Mouse (Mus musculus) gonadal fat pad, adult 2 months (tissue): ENCODE results near the gene Emc8. TPM values are rescaled to one million over a fixed set of nuclear protein-coding genes. Genes with fewer than 3 reads are reported as not detected.
"Not testable (repeated sequence)": the region's sequence is repeated elsewhere in the genome, so short reads cannot be mapped to it uniquely, and the experiment has no call there.

Experiments used
- DNase-seq: peaks from one replicate; pipeline ENCODE4 v3.0.0-alpha.2; 2012; ENCODE audit warnings: low read depth
- polyA plus RNA-seq: library from polyadenylated mRNA; depleted of rRNA; stranded (reverse); fragments of >200 nt; gene quantifications from 2 replicates; pipeline ENCODE4 v1.2.3, GENCODE M21; 2012

The Emc8 gene
- polyA plus RNA-seq, 1 experiment: 121 TPM

- no peak for DNase-seq
Observed at GRCm38 (mm10) chr8:120685591-120685990, 17.2 kb upstream of the Emc8 start.

DNA sequence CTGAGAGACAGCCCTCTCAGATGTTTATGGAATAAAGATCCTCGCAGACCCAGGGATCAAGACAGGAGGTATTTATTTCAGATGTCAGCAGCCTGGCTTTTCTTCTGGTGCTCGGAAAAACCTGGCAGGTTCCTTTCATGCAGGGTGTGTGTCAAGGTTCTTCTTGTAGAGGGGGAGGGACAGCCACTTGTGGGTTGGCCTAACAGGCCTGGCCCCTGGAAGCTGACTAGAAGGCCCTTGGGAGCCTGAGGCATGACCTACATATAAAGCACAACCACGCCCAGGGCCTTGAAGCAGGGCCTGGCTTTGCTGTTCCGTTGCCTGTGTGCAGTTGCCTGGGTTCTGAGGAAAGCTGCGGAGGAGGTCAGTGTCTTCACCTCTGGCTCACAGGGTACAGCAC lies 16.7 kb upstream of the Emc8 start:
- DNase-seq: no peak

DNA sequence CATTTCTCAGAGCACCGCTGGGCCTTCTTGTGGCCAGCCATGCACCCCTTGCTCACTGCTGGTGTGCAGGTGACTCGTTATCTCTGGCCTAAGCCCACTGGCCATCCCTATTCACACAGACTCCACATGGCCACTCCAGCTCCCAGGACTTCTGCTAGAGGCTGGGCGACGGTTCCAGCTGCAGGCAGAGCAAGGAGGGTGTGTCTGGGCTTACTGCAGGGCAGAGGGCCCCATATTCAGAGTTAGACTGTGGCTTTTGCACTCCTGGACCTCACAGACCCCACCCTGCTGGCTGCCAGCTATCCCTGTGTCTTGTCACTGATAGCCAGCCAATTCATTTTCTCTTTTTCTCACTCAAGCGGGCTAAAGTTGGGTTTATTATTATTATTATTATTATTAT lies 15.7 kb upstream of the Emc8 start:
- DNase-seq: no peak

GRCm38 (mm10) chr8:120683602-120684001 lies 15.2 kb upstream of the Emc8 start:
- no peak for DNase-seq

- DNase-seq: no peak
Observed at GRCm38 (mm10) chr8:120681113-120681512, 12.7 kb upstream of the Emc8 start.

DNA sequence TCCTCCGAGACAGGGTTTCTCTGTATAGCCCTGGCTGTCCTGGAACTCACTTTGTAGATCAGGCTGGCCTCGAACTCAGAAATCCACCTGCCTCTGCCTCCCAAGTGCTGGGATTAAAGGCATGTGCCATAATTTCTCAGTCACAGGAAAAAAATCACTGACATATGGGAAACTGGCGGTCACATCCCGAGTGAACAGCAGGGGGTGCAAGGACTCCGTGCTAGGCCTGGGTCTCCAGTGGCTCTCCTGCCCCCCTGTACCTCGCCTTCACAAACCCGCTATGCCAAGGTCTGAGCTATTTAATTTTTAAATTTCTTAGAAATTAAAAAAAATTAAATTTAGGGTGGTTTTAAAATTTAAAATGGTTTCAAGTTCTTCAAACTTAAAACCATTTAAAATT lies 12.0 kb upstream of the Emc8 start:
- DNase-seq: not testable (repeated sequence)

DNA sequence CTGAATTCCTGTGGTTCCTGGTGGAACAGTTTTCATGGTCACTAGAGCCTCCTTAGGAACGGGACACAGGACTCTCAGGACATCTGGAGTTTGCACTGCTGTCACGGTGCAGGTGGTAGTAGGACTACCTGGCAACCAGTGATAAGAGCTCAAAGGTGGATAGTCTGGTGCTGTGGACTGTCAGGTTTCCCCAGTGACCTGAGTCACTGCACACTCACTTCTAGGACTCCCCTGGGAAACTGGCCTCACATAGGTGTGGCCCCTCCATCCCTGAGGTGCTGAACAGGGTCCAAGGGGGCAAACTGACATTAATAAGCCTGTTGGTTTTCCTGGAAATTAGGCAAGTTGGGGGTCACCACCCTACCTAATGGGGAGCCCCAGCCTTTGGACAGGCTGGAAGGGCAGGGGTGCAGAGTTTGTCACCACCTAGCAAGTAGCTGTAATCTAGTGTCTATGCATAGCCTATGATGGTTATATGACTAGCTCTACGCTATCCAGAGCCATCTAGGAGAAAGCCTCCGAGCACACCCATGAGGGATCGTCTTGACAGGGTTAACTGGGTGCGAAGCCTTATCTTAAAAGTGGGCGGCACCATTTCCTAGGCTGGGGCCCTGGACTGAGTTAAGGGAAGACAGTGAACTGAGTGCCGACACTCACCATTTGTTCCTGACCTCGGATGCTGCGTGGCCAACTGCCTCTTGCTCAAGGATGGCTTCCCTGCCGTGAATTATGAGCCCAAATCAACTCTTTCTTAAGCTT lies 11.4 kb upstream of the Emc8 start:
- no peak for DNase-seq

DNA sequence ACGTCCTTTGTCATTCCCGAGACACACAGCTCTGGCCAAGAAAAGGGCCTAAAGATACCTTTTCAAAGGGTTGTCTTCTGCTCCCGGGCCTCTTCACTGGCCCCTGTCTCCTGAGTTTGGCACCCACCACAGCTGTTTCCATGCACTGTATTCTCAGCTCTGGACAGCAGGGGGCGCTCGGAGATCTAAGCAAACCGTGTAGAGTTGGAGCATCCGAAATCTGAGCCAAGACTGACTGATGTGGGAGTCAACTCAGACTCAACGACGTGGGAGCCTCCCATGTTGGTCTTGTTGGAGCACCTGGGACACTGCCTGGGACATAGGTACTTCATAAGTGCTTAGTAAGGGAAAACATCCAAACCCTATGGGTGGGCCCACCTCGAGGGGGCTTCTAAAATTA lies 10.1 kb upstream of the Emc8 start:
- no peak for DNase-seq

GRCm38 (mm10) chr8:120675718-120676117 lies 7.3 kb upstream of the Emc8 start:
- DNase-seq: no peak

GRCm38 (mm10) chr8:120673298-120673697 lies 4.9 kb upstream of the Emc8 start:
- DNase-seq: no peak

DNA sequence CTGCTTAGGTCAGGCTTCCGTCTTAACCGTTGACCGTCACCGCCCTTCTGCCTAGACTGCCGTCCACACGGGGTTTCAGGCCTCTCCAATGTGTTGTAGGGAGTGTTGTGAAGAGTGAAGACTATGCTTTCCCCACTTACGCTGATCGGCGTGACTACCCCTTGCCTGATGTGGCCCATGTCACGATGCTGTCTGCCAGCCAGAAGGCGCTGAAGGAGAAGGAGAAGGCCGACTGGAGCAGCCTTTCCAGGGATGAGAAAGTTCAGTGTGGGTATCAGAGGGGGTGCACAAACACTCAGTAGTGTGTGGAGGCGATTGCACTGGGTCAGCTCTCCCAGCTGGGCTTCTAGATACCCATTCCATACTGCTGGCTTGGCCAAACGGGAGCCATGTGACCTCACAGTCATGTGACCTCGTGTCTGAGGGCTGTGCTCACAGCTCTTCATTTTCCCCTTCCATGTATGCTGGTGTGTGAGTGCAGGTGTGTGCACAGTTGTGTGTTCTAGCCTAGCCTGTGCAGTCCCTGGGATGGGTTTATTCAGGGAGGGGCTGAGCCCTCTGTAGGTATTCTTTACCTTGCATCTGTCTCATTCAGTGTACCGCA lies 4.4 kb upstream of the Emc8 start:
- no peak for DNase-seq

GRCm38 (mm10) chr8:120671775-120672174 lies 3.4 kb upstream of the Emc8 start:
- DNase-seq: no peak

DNA sequence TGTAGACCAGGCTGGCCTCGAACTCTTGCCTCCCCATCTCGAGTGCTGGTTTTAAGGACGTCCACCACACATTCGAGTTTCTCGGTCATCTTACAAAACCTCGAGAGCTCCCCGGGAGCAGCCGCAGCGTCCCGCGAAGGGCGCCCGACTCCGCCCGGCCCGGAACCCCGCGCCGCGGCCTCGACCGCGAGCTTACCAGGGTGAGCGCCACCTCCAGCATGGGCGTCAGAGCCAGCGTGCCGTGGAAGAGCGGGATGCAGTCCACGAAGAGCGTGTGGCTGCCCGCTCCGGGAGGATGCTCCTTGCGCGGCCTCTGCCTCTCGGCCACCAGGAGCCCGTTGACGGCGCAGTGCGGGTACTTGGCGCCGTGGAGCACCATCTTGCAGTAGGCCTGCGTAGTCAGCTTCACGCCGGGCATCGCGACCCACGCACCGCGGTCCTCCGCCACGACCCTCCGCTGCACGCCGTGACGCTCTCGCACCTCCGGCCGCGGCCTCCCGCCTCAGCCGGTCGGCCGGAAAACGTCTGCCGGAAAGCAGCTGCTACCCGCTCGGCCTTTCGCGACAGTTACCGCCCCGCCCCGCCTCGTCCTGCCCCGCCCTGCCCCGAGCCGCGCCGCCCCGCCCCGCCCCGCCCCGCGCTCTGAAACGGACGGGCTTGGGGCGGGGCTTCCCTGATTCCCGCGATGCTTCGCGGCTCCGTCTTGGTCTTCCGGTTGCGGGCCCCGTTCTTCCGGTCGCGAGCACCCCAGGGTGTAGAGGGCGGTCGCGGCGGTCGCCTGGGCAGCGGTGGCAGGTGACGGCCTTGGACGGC lies 606 bp downstream of the Emc8 start, which contains the start of the genes Gm27021 and Cox4i1:
Gm27021 (minus strand) TSS at position 519 of the 813 bp plus-strand sequence.
Cox4i1 (plus strand) TSS at position 662 of the 813 bp plus-strand sequence.
- no peak for DNase-seq

GRCm38 (mm10) chr8:120666807-120667470 lies 1.4 kb downstream of the Emc8 start:
- no peak for DNase-seq

GRCm38 (mm10) chr8:120665726-120666455 lies 2.5 kb downstream of the Emc8 start:
- no peak for DNase-seq

GRCm38 (mm10) chr8:120664566-120664965 lies 3.8 kb downstream of the Emc8 start:
- no peak for DNase-seq

DNA sequence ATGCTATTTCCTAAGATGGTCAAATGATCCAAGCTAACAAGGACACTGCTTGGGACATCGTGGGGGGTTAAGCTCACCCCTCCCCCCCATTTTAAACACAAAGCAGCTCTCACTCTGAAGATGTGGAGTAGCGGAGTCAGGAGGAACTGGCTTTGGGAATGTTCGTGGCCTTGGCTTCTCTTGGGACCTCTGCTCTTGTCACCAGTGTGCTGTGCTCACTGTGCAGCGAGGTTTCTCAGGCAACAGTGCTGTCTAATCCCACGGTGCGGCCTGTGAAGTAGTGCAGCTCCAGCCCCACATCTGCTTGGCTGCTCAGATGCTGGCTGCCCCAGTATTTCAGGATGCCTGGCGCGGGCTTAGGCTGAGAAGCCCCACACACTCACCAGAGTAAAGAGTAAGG lies 11.0 kb downstream of the Emc8 start:
- DNase-seq: no peak

GRCm38 (mm10) chr8:120656322-120657052 lies 11.9 kb downstream of the Emc8 start:
- DNase-seq: no peak

- no peak for DNase-seq
Observed at GRCm38 (mm10) chr8:120647532-120647931, 20.8 kb downstream of the Emc8 start, which contains the start of gene 1190005I06Rik. Gene 1190005I06Rik, minus strand, starts transcription at chr8:120647632.

- no peak for DNase-seq
Observed at GRCm38 (mm10) chr8:120644663-120645062, 23.7 kb downstream of the Emc8 start.
